Mouse (Mus musculus): Measurements from ENCODE around the gene Nfkb2. TPM values are rescaled to one million over a fixed set of nuclear protein-coding genes. Genes with fewer than 3 reads are reported as not detected.

Nfkb2 gene
- polyA plus RNA-seq, 1 experiment from 2014 or later, result 1.3 TPM

DNA sequence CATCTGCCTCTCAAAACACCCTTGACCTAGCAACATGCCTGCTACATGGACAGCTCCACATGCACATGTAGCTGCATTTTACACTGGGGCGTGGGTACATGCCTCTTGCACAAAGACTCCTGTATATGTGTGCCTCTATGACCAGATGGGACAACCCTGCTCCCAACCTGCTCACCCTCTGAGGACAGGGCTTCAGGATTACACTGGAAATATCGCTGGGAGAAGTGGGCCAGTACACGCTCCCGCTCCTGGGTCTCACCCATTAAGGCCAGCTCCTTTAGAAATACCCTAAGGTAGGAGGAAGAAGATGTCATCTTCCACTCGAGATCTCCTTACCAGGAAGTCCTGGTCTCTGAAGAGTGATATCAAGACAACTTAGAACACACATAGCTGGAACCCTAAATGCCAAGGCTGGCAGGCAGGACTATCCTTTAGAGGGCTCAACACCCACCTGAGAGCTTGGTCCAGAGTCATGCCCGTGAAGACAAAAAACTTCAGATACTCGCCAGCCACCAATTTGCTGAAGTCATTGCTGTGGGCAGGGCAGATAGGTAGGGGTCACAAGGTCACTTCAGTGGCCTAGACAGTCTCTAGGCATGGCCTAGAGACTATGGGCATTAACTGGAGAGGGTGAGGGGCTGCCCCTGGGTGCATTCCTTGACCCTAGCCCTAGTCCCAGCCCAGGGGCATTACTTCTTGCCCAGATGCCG lies 16.1 kb downstream of the Nfkb2 start:
- H3K36me3 ChIP-seq (ENCODE audit: control insufficient read depth, insufficient read depth, low read length), result no peaks in the 10 kb centered on the region
- 0 out of 2 replicates have a peak overlapping the region, but pooled peaks have one; percentile 35 for H3K27ac ChIP-seq (ENCODE audit: low read length)
- H3K9ac ChIP-seq (ENCODE audit: low read depth, low read length), result no peak overlapping the region
- WGBS, result 89% methylated on average over 8 of the region's 8 CpGs
- ATAC-seq, result no peak
- H3K4me1 ChIP-seq (ENCODE audit: control insufficient read depth, insufficient read depth, low read length), result peaks cover 88% of the 10 kb centered on the region
- H3K4me3 ChIP-seq (ENCODE audit: low read depth, low read length), result no peak overlapping the region
- H3K9me3 ChIP-seq (replicated peaks; ENCODE audit: control insufficient read depth, low read length, poor library complexity, severe bottlenecking), result no peaks in the 10 kb centered on the region
- H3K4me2 ChIP-seq (ENCODE audit: low read length), result no peak overlapping the region
- peaks cover 8% of the 10 kb centered on the region for H3K27me3 ChIP-seq (ENCODE audit: control insufficient read depth, insufficient read depth, low read depth, low read length)

DNA sequence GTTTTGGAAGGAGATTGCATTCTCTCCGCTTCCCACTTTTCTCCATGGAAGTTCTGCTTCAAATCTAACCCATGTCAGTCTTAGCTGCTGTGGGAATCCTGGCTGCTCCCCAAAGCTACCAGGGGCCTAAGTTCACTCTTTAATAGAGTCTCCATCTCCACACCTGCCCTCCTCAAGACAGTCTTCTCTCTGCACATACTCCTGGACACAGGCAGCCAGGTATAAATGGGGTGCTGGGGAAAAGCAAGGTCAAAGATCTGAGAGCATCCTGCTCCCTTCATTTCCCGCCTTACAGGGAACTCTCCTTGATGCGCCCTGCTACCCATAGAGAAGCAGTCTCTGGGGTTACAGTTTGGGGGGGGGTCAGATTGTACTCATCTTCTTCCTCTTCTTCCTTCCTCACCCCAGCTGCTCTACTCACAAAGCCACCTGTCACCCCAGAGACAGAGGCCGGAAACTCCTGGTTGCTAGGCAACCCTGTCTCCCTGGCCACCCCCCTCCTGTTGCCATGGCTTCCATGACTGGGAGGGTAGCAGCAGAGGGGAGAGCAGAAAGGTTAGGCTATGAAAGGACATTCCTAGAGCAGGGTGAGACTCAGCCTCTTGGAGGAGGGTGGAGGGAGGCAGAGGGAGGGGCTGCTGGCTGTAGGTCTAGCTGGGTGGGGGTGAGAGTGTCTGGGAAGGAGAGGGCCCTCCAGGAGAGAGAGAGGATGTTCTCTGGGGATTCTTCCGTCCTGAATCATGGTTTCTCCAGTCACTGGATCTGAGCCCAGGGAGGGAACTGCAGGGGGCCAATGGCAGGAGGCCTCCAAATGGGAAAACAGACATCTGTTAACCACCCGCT lies 17.2 kb downstream of the Nfkb2 start:
- peak; percentile 54 for ATAC-seq
- H3K27me3 ChIP-seq (ENCODE audit: control insufficient read depth, insufficient read depth, low read depth, low read length), result peaks cover 4% of the 10 kb centered on the region
- no peak overlapping the region for H3K9ac ChIP-seq (ENCODE audit: low read depth, low read length)
- 21% methylated on average over 6 of the region's 6 CpGs for WGBS
- H3K36me3 ChIP-seq (ENCODE audit: control insufficient read depth, insufficient read depth, low read length), result no peaks in the 10 kb centered on the region
- H3K9me3 ChIP-seq (replicated peaks; ENCODE audit: control insufficient read depth, low read length, poor library complexity, severe bottlenecking), result no peaks in the 10 kb centered on the region
- H3K4me2 ChIP-seq (ENCODE audit: low read length), result peak overlapping the region; percentile 46
- peak overlapping the region; percentile 74 for H3K27ac ChIP-seq (ENCODE audit: low read length)
- no peak overlapping the region for H3K4me3 ChIP-seq (ENCODE audit: low read depth, low read length)
- H3K4me1 ChIP-seq (ENCODE audit: control insufficient read depth, insufficient read depth, low read length), result peaks cover 83% of the 10 kb centered on the region

DNA sequence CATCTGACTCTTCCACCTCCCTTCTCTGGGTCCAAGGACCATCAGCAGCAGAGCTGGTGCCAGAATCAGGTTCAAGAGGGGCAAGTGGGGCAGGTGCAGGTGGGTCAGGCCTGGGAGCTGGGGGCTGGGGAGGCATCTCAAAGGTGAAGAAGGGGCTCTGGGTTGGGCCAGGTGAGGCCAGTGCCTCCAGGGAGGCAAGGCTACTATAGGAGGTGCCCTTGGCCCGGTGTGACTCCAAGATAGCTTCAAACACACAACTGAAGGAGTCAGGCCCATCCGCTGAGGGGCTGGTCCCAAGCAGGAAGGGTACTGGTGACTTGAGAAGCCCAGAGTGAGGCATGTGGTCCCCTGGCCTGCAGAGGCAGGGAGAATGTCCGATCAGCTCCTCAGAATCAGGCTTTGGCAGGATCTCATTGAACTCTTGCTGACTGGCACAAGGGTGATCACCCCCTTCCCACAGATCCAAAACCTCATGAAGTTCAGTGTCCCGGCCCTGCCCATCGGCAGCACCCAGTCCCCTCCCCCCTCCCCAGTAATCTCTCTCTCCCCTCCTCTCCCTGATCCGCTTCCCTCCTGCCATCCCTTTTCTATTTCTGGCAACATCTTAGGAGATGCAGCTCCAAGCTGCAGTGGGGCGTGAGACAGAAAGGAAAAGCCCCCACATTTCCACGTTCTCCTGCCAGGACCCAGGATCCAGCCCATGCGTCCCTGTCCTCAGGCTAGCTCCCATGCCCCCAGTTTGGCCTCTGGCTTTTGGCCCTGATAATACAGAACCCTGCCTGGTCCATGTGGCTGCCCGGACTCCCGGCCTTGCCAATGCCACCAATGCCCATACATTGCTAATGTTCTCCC lies 18.2 kb downstream of the Nfkb2 start:
- no peaks in the 10 kb centered on the region for H3K9me3 ChIP-seq (replicated peaks; ENCODE audit: control insufficient read depth, low read length, poor library complexity, severe bottlenecking)
- H3K27me3 ChIP-seq (ENCODE audit: control insufficient read depth, insufficient read depth, low read depth, low read length), result no peaks in the 10 kb centered on the region; the same call in none of the 2 replicates
- H3K36me3 ChIP-seq (ENCODE audit: control insufficient read depth, insufficient read depth, low read length), result no peaks in the 10 kb centered on the region
- no peak overlapping the region for H3K4me3 ChIP-seq (ENCODE audit: low read depth, low read length)
- H3K9ac ChIP-seq (ENCODE audit: low read depth, low read length), result peak overlapping the region; percentile 43
- ATAC-seq, result no peak
- H3K27ac ChIP-seq (ENCODE audit: low read length), result peak overlapping the region; percentile 74
- 56% methylated on average over 11 of the region's 11 CpGs for WGBS
- peak overlapping the region; percentile 46 for H3K4me2 ChIP-seq (ENCODE audit: low read length)
- peaks cover 76% of the 10 kb centered on the region for H3K4me1 ChIP-seq (ENCODE audit: control insufficient read depth, insufficient read depth, low read length)

DNA sequence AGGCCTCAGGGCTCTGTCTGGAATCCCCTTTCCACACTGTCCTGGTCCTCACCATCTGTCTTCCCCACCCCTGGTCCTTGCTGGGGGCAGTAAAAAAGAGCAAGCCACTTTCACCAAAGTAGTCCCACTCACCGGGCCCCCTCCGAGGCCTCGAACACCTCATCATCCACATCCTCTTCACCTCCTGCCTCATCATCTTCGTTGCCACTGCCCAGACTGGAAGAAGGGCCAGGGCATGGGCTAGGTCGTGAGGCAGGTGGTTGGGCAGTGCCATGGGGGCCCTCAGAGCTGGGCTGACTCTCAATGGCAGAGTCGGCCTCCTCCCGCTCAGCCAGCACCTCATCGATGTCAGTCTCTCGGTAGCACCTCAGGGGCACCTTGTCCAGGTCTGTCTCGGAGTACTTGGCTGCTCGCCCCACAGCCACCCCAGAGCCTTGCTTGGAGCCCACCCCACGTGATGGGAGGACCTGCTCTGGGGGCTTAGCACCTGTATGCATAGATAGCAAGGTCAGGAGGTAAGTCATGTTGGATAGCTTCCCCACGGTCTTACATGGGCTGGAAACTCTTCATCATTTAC lies 19.0 kb downstream of the Nfkb2 start:
- no peak for ATAC-seq
- H3K9ac ChIP-seq (ENCODE audit: low read depth, low read length), result peak overlapping the region; percentile 43
- no peaks in the 10 kb centered on the region for H3K9me3 ChIP-seq (replicated peaks; ENCODE audit: control insufficient read depth, low read length, poor library complexity, severe bottlenecking)
- H3K27ac ChIP-seq (ENCODE audit: low read length), result peak overlapping the region; percentile 74; the same call in 1 of the 2 replicates
- H3K4me3 ChIP-seq (ENCODE audit: low read depth, low read length), result no peak overlapping the region
- peak overlapping the region; percentile 46 for H3K4me2 ChIP-seq (ENCODE audit: low read length)
- 77% methylated on average over 13 of the region's 13 CpGs for WGBS
- no peaks in the 10 kb centered on the region; the same call in 1 of the 2 replicates for H3K27me3 ChIP-seq (ENCODE audit: control insufficient read depth, insufficient read depth, low read depth, low read length)
- no peaks in the 10 kb centered on the region for H3K36me3 ChIP-seq (ENCODE audit: control insufficient read depth, insufficient read depth, low read length)
- H3K4me1 ChIP-seq (ENCODE audit: control insufficient read depth, insufficient read depth, low read length), result peaks cover 78% of the 10 kb centered on the region

GRCm38 (mm10) chr19:46323716-46324115 lies 19.6 kb downstream of the Nfkb2 start:
- H3K9ac ChIP-seq (ENCODE audit: low read depth, low read length), result no peak overlapping the region
- no peak overlapping the region for H3K27ac ChIP-seq (ENCODE audit: low read length)
- H3K4me3 ChIP-seq (ENCODE audit: low read depth, low read length), result no peak overlapping the region
- WGBS, result 75% methylated on average over 5 of the region's 5 CpGs
- H3K36me3 ChIP-seq (ENCODE audit: control insufficient read depth, insufficient read depth, low read length), result no peaks in the 10 kb centered on the region
- no peak for ATAC-seq
- no peaks in the 10 kb centered on the region for H3K9me3 ChIP-seq (replicated peaks; ENCODE audit: control insufficient read depth, low read length, poor library complexity, severe bottlenecking)
- H3K27me3 ChIP-seq (ENCODE audit: control insufficient read depth, insufficient read depth, low read depth, low read length), result no peaks in the 10 kb centered on the region; the same call in 1 of the 2 replicates
- peaks cover 72% of the 10 kb centered on the region for H3K4me1 ChIP-seq (ENCODE audit: control insufficient read depth, insufficient read depth, low read length)
- peak overlapping the region; percentile 17; the same call in 1 of the 2 replicates for H3K4me2 ChIP-seq (ENCODE audit: low read length)

DNA sequence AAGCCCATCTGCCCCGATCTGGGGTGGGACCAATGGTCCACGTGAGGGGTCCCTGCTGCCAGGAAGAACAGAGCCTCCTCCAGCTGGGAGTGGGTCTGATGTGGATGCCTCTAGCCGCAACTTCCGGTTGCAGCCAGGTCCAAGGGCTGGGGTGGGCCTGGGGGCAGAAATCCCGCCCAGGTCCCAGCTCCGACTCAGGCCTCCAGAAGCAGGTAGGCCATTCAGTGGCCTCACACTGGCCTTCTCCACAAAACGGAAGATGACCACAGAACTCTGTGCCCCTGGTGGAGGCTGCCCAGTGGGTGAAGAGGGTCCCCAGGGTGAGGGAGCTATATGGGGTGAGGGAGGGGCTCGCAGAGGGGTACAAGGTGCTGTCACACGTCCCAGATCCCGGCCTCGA lies 20.2 kb downstream of the Nfkb2 start:
- WGBS, result 79% methylated on average over 11 of the region's 11 CpGs

DNA sequence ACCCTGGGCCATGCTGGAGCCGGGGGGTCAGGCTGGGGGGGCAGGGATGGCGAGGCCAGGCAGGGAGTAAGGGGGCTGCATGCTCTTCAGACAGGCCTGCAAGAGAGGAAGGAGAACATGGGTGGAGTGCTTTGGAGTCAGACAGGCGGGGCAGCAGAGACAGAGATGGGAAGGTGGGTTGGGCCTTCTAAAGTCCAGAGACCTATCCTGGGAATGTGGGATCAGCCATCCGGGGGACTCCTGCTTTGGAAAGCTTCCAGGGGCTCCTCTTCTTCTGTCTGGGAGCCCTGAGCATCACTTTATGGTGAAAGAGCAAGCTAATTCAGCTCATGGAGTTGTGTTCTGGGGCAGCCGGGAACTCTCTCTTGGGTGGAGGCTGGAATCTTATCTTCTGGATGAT lies 20.8 kb downstream of the Nfkb2 start:
- no peak for ATAC-seq
- Histone ChIP-seq H3K27me3 (ENCODE audit: control insufficient read depth, insufficient read depth, low read depth, low read length) (no peaks in the 10 kb centered on the region), H3K4me3 (ENCODE audit: low read depth, low read length) (peak overlapping the region; percentile 75), H3K27ac (ENCODE audit: low read length) (no peak overlapping the region), H3K36me3 (ENCODE audit: control insufficient read depth, insufficient read depth, low read length) (no peaks in the 10 kb centered on the region), H3K9me3 (replicated peaks; ENCODE audit: control insufficient read depth, low read length, poor library complexity, severe bottlenecking) (no peaks in the 10 kb centered on the region), H3K9ac (ENCODE audit: low read depth, low read length) (peak overlapping the region; percentile 85), H3K4me1 (ENCODE audit: control insufficient read depth, insufficient read depth, low read length) (peaks cover 69% of the 10 kb centered on the region), H3K4me2 (ENCODE audit: low read length) (peak overlapping the region; percentile 98)
- WGBS, result 77% methylated on average over 3 of the region's 5 CpGs

More for the DNA sequence above, 20.2 kb downstream of the Nfkb2 start:
- ATAC-seq, result no peak
- peak overlapping the region; percentile 85; the same call in 1 of the 2 replicates for H3K9ac ChIP-seq (ENCODE audit: low read depth, low read length)
- no peak overlapping the region for H3K27ac ChIP-seq (ENCODE audit: low read length)
- H3K9me3 ChIP-seq (replicated peaks; ENCODE audit: control insufficient read depth, low read length, poor library complexity, severe bottlenecking), result no peaks in the 10 kb centered on the region
- peak overlapping the region; percentile 98 for H3K4me2 ChIP-seq (ENCODE audit: low read length)
- H3K4me1 ChIP-seq (ENCODE audit: control insufficient read depth, insufficient read depth, low read length), result peaks cover 69% of the 10 kb centered on the region
- H3K4me3 ChIP-seq (ENCODE audit: low read depth, low read length), result no peak overlapping the region
- no peaks in the 10 kb centered on the region for H3K27me3 ChIP-seq (ENCODE audit: control insufficient read depth, insufficient read depth, low read depth, low read length)
- no peaks in the 10 kb centered on the region for H3K36me3 ChIP-seq (ENCODE audit: control insufficient read depth, insufficient read depth, low read length)

GRCm38 (mm10) chr19:46326019-46326755 lies 22.1 kb downstream of the Nfkb2 start:
- 2% methylated on average over 29 of the region's 29 CpGs for WGBS
- peak; percentile 10; the same call in 1 of the 2 replicates for ATAC-seq
- H3K27me3 ChIP-seq (ENCODE audit: control insufficient read depth, insufficient read depth, low read depth, low read length), result no peaks in the 10 kb centered on the region
- no peaks in the 10 kb centered on the region for H3K9me3 ChIP-seq (replicated peaks; ENCODE audit: control insufficient read depth, low read length, poor library complexity, severe bottlenecking)
- H3K27ac ChIP-seq (ENCODE audit: low read length), result peak overlapping the region; percentile 98
- H3K4me2 ChIP-seq (ENCODE audit: low read length), result peak overlapping the region; percentile 98
- H3K4me3 ChIP-seq (ENCODE audit: low read depth, low read length), result peak overlapping the region; percentile 75
- peaks cover 3% of the 10 kb centered on the region for H3K36me3 ChIP-seq (ENCODE audit: control insufficient read depth, insufficient read depth, low read length)
- peak overlapping the region; percentile 85 for H3K9ac ChIP-seq (ENCODE audit: low read depth, low read length)
- peaks cover 63% of the 10 kb centered on the region for H3K4me1 ChIP-seq (ENCODE audit: control insufficient read depth, insufficient read depth, low read length)
